Comparison of ENCODE assay signal across 27 mouse cellular contexts in genomic region chr1:162638535-162638934, GRCm38 (mm10). TPM values are rescaled to one million over a fixed set of nuclear protein-coding genes. Genes with fewer than 3 reads are reported as not detected.
"Had no signal": no experiment of that assay in that cellular context is flagged by ENCODE, and none has a peak within 500 bp of the region (broad histone marks: within the 10 kb centered on the region; RNA-seq: fewer than 3 reads in every experiment).

No protein-coding gene starts in this region.

- DNase-seq: lung, adult 18-20 months; lung, embryonic 14.5 days; lung, postnatal 10 days; lung, postnatal 4 days; midbrain, embryonic 14.5 days; retina, postnatal 1 day; right cerebral cortex, adult 18-20 months; right cerebral cortex, postnatal 25 days; right cerebral cortex, postnatal 4 days; spleen, adult 18-20 months; thymus, adult 18-20 months; thymus, postnatal 14 days; thymus, postnatal 36 days had no signal

- ATAC-seq: midbrain, embryonic 16.5 days had no signal

RNA-seq across cellular contexts. Expression of gene Myoc, which starts 0.4 kb away (rescaled TPM):
- total RNA-seq: megakaryocyte, adult 5-6 weeks; megakaryocyte-erythroid progenitor cell, adult 5-6 weeks had no signal
- polyA plus RNA-seq: lung, embryonic 14.5 days; midbrain, embryonic 10.5 days; midbrain, embryonic 12.5 days; midbrain, embryonic 16.5 days; myocyte; neural tube, embryonic 11.5 days; neural tube, embryonic 13.5 days; stomach, embryonic 14.5 days; stomach, embryonic 16.5 days had no signal

RNA-seq across cellular contexts. Expression of gene Myocos, which starts 19.5 kb away (rescaled TPM):
- total RNA-seq: megakaryocyte, adult 5-6 weeks; megakaryocyte-erythroid progenitor cell, adult 5-6 weeks had no signal
- polyA plus RNA-seq: lung, embryonic 14.5 days; lung, embryonic 16.5 days; midbrain, embryonic 10.5 days; midbrain, embryonic 12.5 days; midbrain, embryonic 14.5 days; midbrain, embryonic 16.5 days; myocyte; neural tube, embryonic 11.5 days; neural tube, embryonic 13.5 days; neural tube, embryonic 15.5 days; small intestine, adult 2 months; stomach, embryonic 14.5 days; stomach, embryonic 16.5 days; thymus, postnatal 0 days had no signal
